Mouse (Mus musculus) liver, embryonic 14.5 days (tissue): ENCODE measurements at regions not wholly inside any gene's neighbourhood (a gene's known extent, or its start where the extent isn't known, plus 50 kb on each side); places are given as distances from the start of the nearest gene placed in this dataset.

ENCODE experiments used
- ATAC-seq: fragments of 200-750 bp; cut with Nextera tagmentation; 2 replicates; pipeline ENCODE4 v1.8.0; 2017; ENCODE audit warnings: moderate number of reproducible peaks, mild to moderate bottlenecking, moderate library complexity; ENCODE audit not compliant: insufficient read depth
- DNase-seq, 3 experiments: peaks; one replicate each; pipeline ENCODE4 v3.0.0-alpha.2; 2012 to 2013; ENCODE audit warnings: low read depth in 3 of 3, low spot score in 3 of 3
- H3K27ac ChIP-seq: fragments of 300-500 bp; sonication (generic); 2 replicates; pipeline ENCODE4 v1.5.1; 2014; ENCODE audit warnings: moderate library complexity, mild to moderate bottlenecking, control low read depth, inconsistent platforms
- H3K27me3 ChIP-seq: fragments of 300-500 bp; sonication (generic); 2 replicates; pipeline ENCODE4 v1.6.1; 2014; ENCODE audit warnings: mild to moderate bottlenecking, low read length, moderate library complexity; ENCODE audit not compliant: control insufficient read depth, insufficient read depth
- H3K36me3 ChIP-seq: fragments of 300-500 bp; sonication (generic); replicated peaks from 2 replicates; pipeline ENCODE4 v1.6.1; 2014; ENCODE audit warnings: low read depth; ENCODE audit not compliant: control insufficient read depth, insufficient read depth
- H3K4me1 ChIP-seq, 2 experiments: fragments of 200-500 bp in 1 of 2; fragments of 300-500 bp in 1 of 2; sonication (generic) in 1 of 2; replicated peaks; 2 replicates each; pipeline ENCODE4 v1.6.1; 2012 to 2014; ENCODE audit warnings: antibody characterized with exemption in 1 of 2, inconsistent platforms in 1 of 2, low read length in 1 of 2; ENCODE audit not compliant: control insufficient read depth in 2 of 2, insufficient read depth in 2 of 2
- H3K4me2 ChIP-seq: fragments of 300-500 bp; sonication (generic); 2 replicates; pipeline ENCODE4 v1.6.1; 2014; ENCODE audit warnings: low read depth, mild to moderate bottlenecking, control low read depth, moderate library complexity
- H3K4me3 ChIP-seq, 2 experiments: fragments of 200-500 bp in 1 of 2; fragments of 300-500 bp in 1 of 2; sonication (generic) in 1 of 2; 2 replicates each; pipeline ENCODE4 v1.5.1; 2012 to 2014; ENCODE audit warnings: low read depth in 2 of 2, low read length in 2 of 2, mild to moderate bottlenecking in 2 of 2, control low read depth in 1 of 2, inconsistent platforms in 1 of 2, moderate library complexity in 1 of 2; ENCODE audit not compliant: insufficient read depth in 1 of 2
- H3K9ac ChIP-seq: fragments of 300-500 bp; sonication (generic); replicated peaks from 2 replicates; pipeline ENCODE4 v1.6.1; 2014; ENCODE audit warnings: mild to moderate bottlenecking, control low read depth, moderate library complexity
- H3K9me3 ChIP-seq: fragments of 300-500 bp; sonication (generic); 2 replicates; pipeline ENCODE4 v1.6.1; 2016; ENCODE audit warnings: low read length, mixed read lengths; ENCODE audit not compliant: control insufficient read depth
- CTCF ChIP-seq: IDR thresholded peaks from 2 replicates; pipeline ENCODE4 v1.5.1; 2016; ENCODE audit warnings: antibody characterized with exemption, low read depth, control low read depth
- EP300 ChIP-seq: IDR thresholded peaks from 2 replicates; pipeline ENCODE4 v1.6.1; 2016; ENCODE audit warnings: antibody characterized with exemption, low read depth
- WGBS: fragments of 180-500 bp; shearing (Covaris S2); extraction: QIAGEN DNeasy Blood & Tissue Kit; methylation state at CpG from one replicate; pipeline ENCODE4 v1.1.7; 2014; ENCODE audit not compliant: insufficient replicate concordance; 5-methylcytosine and 5-hydroxymethylcytosine counted together

GRCm38 (mm10) chr6:99784285-99784684 lies 58.1 kb upstream of the Prok2 start:
- DNase-seq (no peak), ATAC-seq (no peak)
- Histone ChIP-seq H3K9me3 (no peaks in the 10 kb centered on the region), H3K4me3 (no peak overlapping the region), H3K9ac (no peak overlapping the region), H3K4me1 (no peaks in the 10 kb centered on the region), H3K27me3 (no peaks in the 10 kb centered on the region), H3K4me2 (no peak overlapping the region), H3K27ac (no peak overlapping the region), H3K36me3 (no peaks in the 10 kb centered on the region)
- TF ChIP-seq CTCF (no peak), EP300 (no peak)
- WGBS, result 61% methylated on average over 8 of the region's 8 CpGs

DNA sequence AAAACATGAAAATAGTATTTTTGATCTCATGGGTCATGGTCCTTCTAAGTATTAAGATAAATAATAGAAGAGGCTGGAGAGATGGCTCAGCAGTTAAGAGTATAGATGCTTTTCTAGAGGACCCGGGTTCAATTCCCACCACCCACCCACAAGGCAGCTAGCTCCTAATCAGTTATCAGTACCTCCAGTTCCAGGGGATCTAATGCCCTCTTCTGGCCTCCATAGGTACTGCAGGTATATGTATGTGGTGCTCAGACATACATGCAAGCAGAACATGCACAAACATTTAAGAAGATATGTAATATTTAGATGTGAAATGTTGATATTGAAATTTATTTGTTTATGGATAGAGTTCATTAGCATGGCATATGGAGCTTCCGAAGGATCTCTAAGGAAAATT lies 56.8 kb upstream of the Prok2 start:
- no peak overlapping the region for H3K4me3 ChIP-seq
- H3K27ac ChIP-seq, result no peak overlapping the region
- H3K36me3 ChIP-seq, result no peaks in the 10 kb centered on the region
- H3K4me2 ChIP-seq, result no peak overlapping the region
- 50% methylated on average over 2 of the region's 2 CpGs for WGBS
- no peaks in the 10 kb centered on the region for H3K27me3 ChIP-seq
- TF ChIP-seq EP300 (no peak), CTCF (peak; percentile 69)
- DNase-seq (peak in 1 of 3 experiments; percentile 6), ATAC-seq (no peak)
- H3K9ac ChIP-seq, result no peak overlapping the region
- H3K4me1 ChIP-seq, result no peaks in the 10 kb centered on the region
- H3K9me3 ChIP-seq, result no peaks in the 10 kb centered on the region
